Mouse (Mus musculus) left cerebral cortex, adult 2 months (tissue): Measurements from ENCODE around the gene Trim30c. TPM values are rescaled to one million over a fixed set of nuclear protein-coding genes. Genes with fewer than 3 reads are reported as not detected.
"Not testable (repeated sequence)": the region's sequence is repeated elsewhere in the genome, so short reads cannot be mapped to it uniquely, and the experiment has no call there.

Experiments used
- DNase-seq, 2 experiments: peaks; one replicate each; pipeline ENCODE4 v3.0.0; 2021 to 2022; ENCODE audit warnings: low spot score in 2 of 2, mixed read lengths in 1 of 2; ENCODE audit errors: extremely low spot score in 1 of 2
- H3K27ac ChIP-seq: fragments of 200-600 bp; 2 replicates; pipeline ENCODE4 v1.8.1; 2022
- H3K4me3 ChIP-seq: fragments of 200-600 bp; 2 replicates; pipeline ENCODE4 v1.8.1; 2022
- CTCF ChIP-seq: fragments of 200-600 bp; IDR thresholded peaks from 2 replicates; pipeline ENCODE4 v1.8.1; 2022; ENCODE audit warnings: antibody characterized with exemption, mild to moderate bottlenecking, moderate library complexity
- intact Hi-C: fragments of 180-260 bp; cut with DNase I; formaldehyde crosslinking; loops from one replicate; pipeline ENCODE4 v1.15.1; 2025
- long read RNA-seq, 2 experiments: library from polyadenylated mRNA; stranded (forward); transcript quantifications; one replicate each; pipeline ENCODE4 v2.0.0; 2021; ENCODE audit warnings: borderline mapping rate in 2 of 2
- total RNA-seq, 2 experiments: library from RNA; stranded (reverse); gene quantifications; 2 replicates each; pipeline ENCODE4 v1.2.3; 2021

The Trim30c gene
- under 1 TPM in 1 of 2 experiments, not detected in 1; 0.19 TPM for total RNA-seq
- long read RNA-seq, experiment 1: 0 reads
- long read RNA-seq, experiment 2: 0 reads

GRCm38 (mm10) chr7:104400698-104401097 is at the start of gene Trim30c:
Gene Trim30c, minus strand, starts transcription at chr7:104400837.
- DNase-seq: no peak
- Histone ChIP-seq H3K27ac (no peak within 1 kb of the TSS), H3K4me3 (no peak within 1 kb of the TSS)
- TF ChIP-seq CTCF: no peak
- intact Hi-C loops: no loop called here

GRCm38 (mm10) chr7:104445961-104446645 is 45.5 kb upstream of the Trim30c start:
- H3K27ac ChIP-seq: no peak overlapping the region
- no peak for DNase-seq
- H3K4me3 ChIP-seq: no peak overlapping the region
- peak; percentile 28 for TF ChIP-seq CTCF
- intact Hi-C loops: no loop called here

GRCm38 (mm10) chr7:104404460-104404950 is 3.9 kb upstream of the Trim30c start:
- intact Hi-C loops: no loop called here
- DNase-seq: no peak
- Histone ChIP-seq H3K27ac (no peak overlapping the region), H3K4me3 (no peak overlapping the region)
- no peak for TF ChIP-seq CTCF

- no peak for TF ChIP-seq CTCF
- no peak overlapping the region for H3K27ac ChIP-seq
- intact Hi-C loops: no loop called here
Measured at GRCm38 (mm10) chr7:104401140-104401539, 503 bp upstream of the Trim30c start.

GRCm38 (mm10) chr7:104398492-104398891 is 2.1 kb downstream of the Trim30c start:
- DNase-seq: no peak
- H3K27ac ChIP-seq: no peak overlapping the region
- no peak for TF ChIP-seq CTCF
- intact Hi-C loops: no loop called here
- no peak overlapping the region for H3K4me3 ChIP-seq

More at GRCm38 (mm10) chr7:104401140-104401539, 503 bp upstream of the Trim30c start:
- no peak overlapping the region for H3K4me3 ChIP-seq
- DNase-seq: no peak

- intact Hi-C loops: no loop called here
- no peak for DNase-seq
- no peak within 1 kb of the TSS for H3K4me3 ChIP-seq
- no peak; the same call in 1 of the 2 replicates for TF ChIP-seq CTCF
- H3K27ac ChIP-seq: no peak within 1 kb of the TSS
Measured at GRCm38 (mm10) chr7:104369736-104370414, 30.8 kb downstream of the Trim30c start, which contains the start of gene Trim30b. Gene Trim30b, minus strand, starts transcription at chr7:104369884.

- intact Hi-C loops: no loop called here
- H3K27ac ChIP-seq: no peak overlapping the region
- no peak overlapping the region for H3K4me3 ChIP-seq
- no peak for TF ChIP-seq CTCF
- DNase-seq: no peak
Measured at GRCm38 (mm10) chr7:104366339-104366738, 34.3 kb downstream of the Trim30c start.

GRCm38 (mm10) chr7:104353600-104353967 is 47.1 kb downstream of the Trim30c start:
- Histone ChIP-seq H3K27ac (no peak overlapping the region), H3K4me3 (no peak overlapping the region)
- intact Hi-C loops: no loop called here
- DNase-seq: no peak
- no peak for TF ChIP-seq CTCF

- TF ChIP-seq CTCF: no peak
- intact Hi-C loops: no loop called here
- Histone ChIP-seq H3K27ac (no peak within 1 kb of the TSS), H3K4me3 (peak within 1 kb of the TSS; percentile 37)
- DNase-seq: no peak
Measured at GRCm38 (mm10) chr7:104352717-104353599, 47.7 kb downstream of the Trim30c start, which contains the start of gene Trim12c. Gene Trim12c, minus strand, starts transcription at chr7:104353362.

- intact Hi-C loops, H3K4me3 ChIP-seq, DNase-seq, H3K27ac ChIP-seq: not testable (repeated sequence)
Measured at GRCm38 (mm10) chr7:104348043-104348442, 52.6 kb downstream of the Trim30c start.

GRCm38 (mm10) chr7:104340744-104341143 is 59.9 kb downstream of the Trim30c start:
- H3K4me3 ChIP-seq, intact Hi-C loops, H3K27ac ChIP-seq, DNase-seq: not testable (repeated sequence)

GRCm38 (mm10) chr7:104335547-104335946 is 65.1 kb downstream of the Trim30c start:
- H3K4me3 ChIP-seq, H3K27ac ChIP-seq, DNase-seq, intact Hi-C loops: not testable (repeated sequence)

Other genes starting within 250 kb of the Trim30c start
- not detected for gene Olfm5, start 236.0 kb downstream of the Trim30c start, total RNA-seq
- gene Olfr648, start 217.4 kb downstream of the Trim30c start, total RNA-seq: under 1 TPM; 0.26 to 0.27 TPM
- not detected for gene Olfr649, start 204.9 kb downstream of the Trim30c start, total RNA-seq
- under 1 TPM; 0.19 to 0.34 TPM for gene Trim6, start 182.0 kb downstream of the Trim30c start, total RNA-seq
- gene Trim34a, start 156.4 kb downstream of the Trim30c start, total RNA-seq: 1 to 10 TPM; 1.0 to 1.3 TPM
- gene Trim5, start 112.7 kb downstream of the Trim30c start, total RNA-seq: under 1 TPM; 0.43 to 0.51 TPM
- 1 to 10 TPM; 2.2 to 3.2 TPM for gene Trim12a, start 85.4 kb downstream of the Trim30c start, total RNA-seq
- not detected for gene Trim34b, start 71.4 kb downstream of the Trim30c start, total RNA-seq
- 1 to 10 TPM; 1.0 to 1.5 TPM for gene Trim12c, start 47.5 kb downstream of the Trim30c start, total RNA-seq
- not detected for gene Trim30b, start 31.0 kb downstream of the Trim30c start, total RNA-seq
- under 1 TPM; 0.66 to 0.98 TPM for gene Trim30a, start 64.4 kb upstream of the Trim30c start, total RNA-seq
- gene Trim30d, start 107.0 kb upstream of the Trim30c start, total RNA-seq: under 1 TPM; 0.36 to 0.40 TPM
- not detected for gene Olfr651, start 149.3 kb upstream of the Trim30c start, total RNA-seq
- not detected for gene Olfr652, start 160.1 kb upstream of the Trim30c start, total RNA-seq
- not detected for gene Olfr653, start 176.5 kb upstream of the Trim30c start, total RNA-seq
- gene Olfr654, start 186.2 kb upstream of the Trim30c start, total RNA-seq: not detected
- gene Olfr655, start 200.9 kb upstream of the Trim30c start, total RNA-seq: not detected
- gene Olfr656, start 213.1 kb upstream of the Trim30c start, total RNA-seq: not detected
- not detected for gene Olfr657, start 224.0 kb upstream of the Trim30c start, total RNA-seq
- not detected for gene Olfr658, start 246.5 kb upstream of the Trim30c start, total RNA-seq